Mouse (Mus musculus): ENCODE measurements at regions not wholly inside any gene's neighbourhood (a gene's known extent, or its start where the extent isn't known, plus 50 kb on each side); places are given as distances from the start of the nearest gene placed in this dataset.

GRCm38 (mm10) chr17:66276778-66277177 is 153.5 kb downstream of the Ddx11 start:
- H3K9me3 ChIP-seq (ENCODE audit: control insufficient read depth, insufficient read depth, low read depth, low read length) = no peaks in the 10 kb centered on the region
- H3K4me1 ChIP-seq (ENCODE audit: control insufficient read depth in 2 of 2, insufficient read depth in 2 of 2, low read length in 2 of 2, poor library complexity in 1 of 2) = peaks cover 7 to 12% of the 10 kb centered on the region in 2 experiments; a peak in 3 of 4 replicates
- H3K36me3 ChIP-seq (ENCODE audit: control insufficient read depth, insufficient read depth, low read length, poor library complexity, severe bottlenecking) = no peaks in the 10 kb centered on the region
- no peak for DNase-seq (ENCODE audit: low read depth, low spot score)
- TF ChIP-seq CHD2 (IDR thresholded peaks at IDR 0.05; ENCODE audit: low read depth, low read length) (no peak), MAFK (IDR thresholded peaks at IDR 0.05; ENCODE audit: insufficient read depth, low read depth, low read length) (no peak), ZNF384 (IDR thresholded peaks at IDR 0.05; ENCODE audit: low read depth, low read length) (no peak), ZC3H11A (IDR thresholded peaks at IDR 0.05; ENCODE audit: borderline replicate concordance, low read depth, low read length) (no peak), HCFC1 (IDR thresholded peaks at IDR 0.05; ENCODE audit: borderline replicate concordance, insufficient read depth, low read length) (no peak)
- no peak overlapping the region for H3K9ac ChIP-seq (ENCODE audit: insufficient read depth, low read depth, low read length, poor library complexity, severe bottlenecking)
- in situ Hi-C loops (cut with MboI; ENCODE audit: low sequenced_read_pairs in 2 of 2, unreplicated experiment in 2 of 2) = no loop called here
- no peak overlapping the region for H3K4me3 ChIP-seq (ENCODE audit: insufficient read depth in 1 of 2, low read depth in 1 of 2, low read length in 2 of 2, poor library complexity in 1 of 2, severe bottlenecking in 1 of 2)
- H3K27ac ChIP-seq (ENCODE audit: insufficient read depth, low read depth, low read length, poor library complexity, severe bottlenecking) = no peak overlapping the region

- Histone ChIP-seq H3K27ac (ENCODE audit: insufficient read depth, low read depth, low read length, poor library complexity, severe bottlenecking) (no peak overlapping the region), H3K36me3 (ENCODE audit: control insufficient read depth, insufficient read depth, low read length, poor library complexity, severe bottlenecking) (no peaks in the 10 kb centered on the region), H3K4me1 (ENCODE audit: control insufficient read depth in 2 of 2, insufficient read depth in 2 of 2, low read length in 2 of 2, poor library complexity in 1 of 2) (peaks cover 7 to 12% of the 10 kb centered on the region in 2 experiments; a peak in 3 of 4 replicates), H3K9ac (ENCODE audit: insufficient read depth, low read depth, low read length, poor library complexity, severe bottlenecking) (no peak overlapping the region), H3K9me3 (ENCODE audit: control insufficient read depth, insufficient read depth, low read depth, low read length) (no peaks in the 10 kb centered on the region), H3K4me3 (ENCODE audit: insufficient read depth in 1 of 2, low read depth in 1 of 2, low read length in 2 of 2, poor library complexity in 1 of 2, severe bottlenecking in 1 of 2) (no peak overlapping the region)
- DNase-seq (ENCODE audit: low read depth, low spot score) = no peak
- in situ Hi-C loops (cut with MboI; ENCODE audit: low sequenced_read_pairs in 2 of 2, unreplicated experiment in 2 of 2) = no loop called here
- TF ChIP-seq ZC3H11A (IDR thresholded peaks at IDR 0.05; ENCODE audit: borderline replicate concordance, low read depth, low read length) (no peak), CHD2 (IDR thresholded peaks at IDR 0.05; ENCODE audit: low read depth, low read length) (no peak), HCFC1 (IDR thresholded peaks at IDR 0.05; ENCODE audit: borderline replicate concordance, insufficient read depth, low read length) (no peak), ZNF384 (IDR thresholded peaks at IDR 0.05; ENCODE audit: low read depth, low read length) (no peak), MAFK (IDR thresholded peaks at IDR 0.05; ENCODE audit: insufficient read depth, low read depth, low read length) (no peak)
These were observed 154.7 kb downstream of the Ddx11 start for GRCm38 (mm10) chr17:66278037-66278436.

- Histone ChIP-seq H3K9ac (ENCODE audit: insufficient read depth, low read depth, low read length, poor library complexity, severe bottlenecking) (no peak overlapping the region), H3K4me3 (ENCODE audit: insufficient read depth in 1 of 2, low read depth in 1 of 2, low read length in 2 of 2, poor library complexity in 1 of 2, severe bottlenecking in 1 of 2) (peak overlapping the region in 1 of 2 experiments; percentile 10; a peak in 1 of 4 replicates), H3K27ac (ENCODE audit: insufficient read depth, low read depth, low read length, poor library complexity, severe bottlenecking) (no peak overlapping the region; the same call in 1 of the 2 replicates), H3K9me3 (ENCODE audit: control insufficient read depth, insufficient read depth, low read depth, low read length) (no peaks in the 10 kb centered on the region), H3K36me3 (ENCODE audit: control insufficient read depth, insufficient read depth, low read length, poor library complexity, severe bottlenecking) (no peaks in the 10 kb centered on the region), H3K4me1 (ENCODE audit: control insufficient read depth in 2 of 2, insufficient read depth in 2 of 2, low read length in 2 of 2, poor library complexity in 1 of 2) (peaks cover 5 to 11% of the 10 kb centered on the region in 2 experiments; a peak in 2 of 4 replicates)
- TF ChIP-seq CHD2 (IDR thresholded peaks at IDR 0.05; ENCODE audit: low read depth, low read length) = no peak
- no peak for TF ChIP-seq HCFC1 (IDR thresholded peaks at IDR 0.05; ENCODE audit: borderline replicate concordance, insufficient read depth, low read length)
- TF ChIP-seq ZC3H11A (IDR thresholded peaks at IDR 0.05; ENCODE audit: borderline replicate concordance, low read depth, low read length) = no peak
- no peak for TF ChIP-seq MAFK (IDR thresholded peaks at IDR 0.05; ENCODE audit: insufficient read depth, low read depth, low read length)
- TF ChIP-seq ZNF384 (IDR thresholded peaks at IDR 0.05; ENCODE audit: low read depth, low read length) = no peak
- DNase-seq (ENCODE audit: low read depth, low spot score) = peak; percentile 88
- in situ Hi-C loops (cut with MboI; ENCODE audit: low sequenced_read_pairs in 2 of 2, unreplicated experiment in 2 of 2) = no loop called here
These were observed 162.0 kb downstream of the Ddx11 start for GRCm38 (mm10) chr17:66285295-66285694.
